Mouse (Mus musculus) embryonic fibroblast, embryonic 13.5 days (primary cell): ENCODE measurements at regions not wholly inside any gene's neighbourhood (a gene's known extent, or its start where the extent isn't known, plus 50 kb on each side); places are given as distances from the start of the nearest gene placed in this dataset.

Experiments used
- CTCF ChIP-seq: IDR thresholded peaks from 2 replicates; pipeline ENCODE4 v1.5.1; 2011; ENCODE audit warnings: mild to moderate bottlenecking, control low read depth, low read length, moderate library complexity, borderline replicate concordance; ENCODE audit not compliant: insufficient read depth
- POLR2A ChIP-seq: IDR thresholded peaks from 2 replicates; pipeline ENCODE4 v1.6.1; 2011; ENCODE audit warnings: low read depth, mild to moderate bottlenecking, control low read depth, low read length, moderate library complexity

DNA sequence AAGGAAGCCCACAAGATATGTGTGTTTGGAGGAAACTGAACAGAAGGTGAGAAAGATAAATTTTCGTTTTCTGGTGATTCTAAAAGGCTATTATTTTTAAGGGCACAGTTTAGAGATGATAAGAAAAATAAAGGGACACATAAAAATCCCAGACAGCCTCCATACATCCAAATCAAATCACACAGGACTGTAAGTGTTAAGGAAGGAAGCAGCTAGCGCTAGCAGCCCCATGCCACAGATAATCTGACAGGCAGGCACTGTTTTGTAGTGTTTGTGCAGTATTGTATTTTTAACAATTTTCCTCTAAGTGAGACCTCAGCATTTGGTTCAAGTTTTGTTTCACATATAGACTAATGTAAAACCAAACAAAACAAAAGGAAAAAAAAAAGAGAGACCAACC, 402.4 kb upstream of the Dph6 start:
- TF ChIP-seq CTCF (no peak), POLR2A (no peak)
